Mouse (Mus musculus) urinary bladder, postnatal 4 days (tissue): ENCODE measurements around the gene Radil.

Source experiments
- DNase-seq, 2 experiments: peaks; one replicate each; pipeline ENCODE4 v3.0.0; 2021 to 2022; ENCODE audit warnings: low spot score in 2 of 2

Gene Radil

DNA sequence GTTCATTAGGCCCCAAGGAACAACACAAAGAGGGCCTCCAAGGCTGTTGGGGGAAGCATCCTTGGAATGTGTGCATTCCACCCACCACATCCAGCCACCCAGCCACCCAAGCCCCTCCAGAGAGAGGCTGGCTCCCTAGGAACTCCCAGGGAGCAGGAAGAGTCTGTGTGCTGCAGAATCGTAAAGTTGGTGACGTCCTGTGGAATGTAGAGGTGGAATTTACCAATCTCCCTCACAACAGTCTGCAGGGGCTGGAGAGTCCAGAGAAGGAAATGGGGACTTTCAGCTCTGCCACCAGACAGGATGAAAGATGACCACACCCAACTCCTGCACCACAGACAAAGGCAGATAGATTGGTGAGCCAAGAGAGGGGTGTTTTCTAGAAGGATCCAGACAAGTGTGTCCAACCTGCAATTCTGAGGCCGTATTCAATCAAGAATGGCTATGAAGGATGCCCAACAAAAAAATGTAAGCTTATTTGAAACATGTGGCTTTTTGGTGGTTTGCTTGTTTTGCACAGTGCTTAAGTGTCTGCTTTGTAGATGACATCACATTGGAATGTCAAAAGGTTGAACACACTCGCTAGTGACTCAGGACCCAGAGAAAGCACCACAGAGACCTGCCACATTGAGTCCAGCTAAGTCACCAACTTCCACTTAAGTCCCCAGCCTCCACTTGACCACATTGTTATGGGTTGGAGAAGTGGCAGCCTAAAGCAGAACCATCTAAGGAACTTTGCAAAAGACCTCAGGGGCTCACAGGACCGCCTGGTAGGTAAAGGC lies 5.7 kb downstream of the Radil start:
- no peak for DNase-seq

DNA sequence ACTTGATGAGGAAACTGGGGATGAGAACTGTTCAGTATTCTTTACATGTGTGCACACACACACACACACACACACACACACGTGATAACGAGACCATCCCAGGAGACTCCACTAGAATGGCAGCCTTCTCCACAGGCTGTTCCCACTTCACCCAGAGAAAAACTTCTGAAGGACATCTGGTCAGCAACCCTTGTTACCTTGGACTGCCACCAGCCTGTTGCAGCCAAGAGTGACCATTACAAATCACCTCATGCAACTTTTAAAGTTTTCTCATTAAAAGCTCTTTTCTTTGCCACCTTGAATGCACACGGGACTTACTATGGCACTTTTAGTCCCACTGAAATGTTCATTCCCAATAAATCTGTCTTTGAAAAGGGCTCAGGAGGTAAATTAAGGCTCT lies 13.6 kb downstream of the Radil start:
- no peak for DNase-seq

DNA sequence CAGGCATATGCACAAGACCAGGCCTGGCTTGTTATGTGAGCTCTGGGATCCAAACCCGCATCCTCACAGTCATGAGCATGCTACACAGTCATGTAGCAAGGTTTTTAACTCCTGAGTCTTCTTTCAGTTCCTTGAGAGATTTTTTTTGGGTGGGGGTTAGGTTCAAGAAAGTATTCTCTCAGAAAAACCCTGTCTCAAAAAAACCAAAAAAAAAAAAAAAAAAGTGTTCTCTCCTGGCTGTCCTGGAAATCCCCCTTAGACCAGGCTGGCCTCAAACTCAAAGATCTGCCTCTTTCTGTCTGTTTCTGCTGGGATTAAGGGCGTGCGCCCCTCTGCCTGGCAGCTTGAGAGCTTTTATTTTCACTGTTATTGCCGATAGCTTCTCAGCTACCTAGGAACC lies 15.5 kb downstream of the Radil start:
- DNase-seq, result no peak

DNA sequence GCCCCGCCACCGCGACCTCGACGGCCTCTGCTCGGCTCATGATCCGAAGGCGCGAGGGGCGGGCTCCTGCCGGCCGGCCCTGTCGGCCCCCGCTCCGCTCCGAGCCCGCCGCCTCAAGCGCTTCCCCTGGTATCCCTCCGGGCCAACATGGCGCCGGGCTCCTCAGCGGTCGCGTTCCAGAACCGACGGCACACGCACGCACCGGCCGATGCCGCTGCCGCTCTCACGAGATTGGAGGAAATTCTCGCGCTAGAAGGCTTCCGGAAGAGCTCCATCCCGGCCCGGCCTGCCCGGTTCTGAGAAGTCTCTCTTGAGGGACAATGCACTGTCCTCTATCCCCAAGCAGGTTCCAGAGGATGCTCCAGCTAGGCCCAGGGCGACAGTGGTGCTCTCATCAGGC lies 21.0 kb downstream of the Radil start, which contains the start of gene Papolb:
Gene Papolb, minus strand, starts transcription at position 162 of the 400 bp plus-strand sequence.
- no peak for DNase-seq

DNA sequence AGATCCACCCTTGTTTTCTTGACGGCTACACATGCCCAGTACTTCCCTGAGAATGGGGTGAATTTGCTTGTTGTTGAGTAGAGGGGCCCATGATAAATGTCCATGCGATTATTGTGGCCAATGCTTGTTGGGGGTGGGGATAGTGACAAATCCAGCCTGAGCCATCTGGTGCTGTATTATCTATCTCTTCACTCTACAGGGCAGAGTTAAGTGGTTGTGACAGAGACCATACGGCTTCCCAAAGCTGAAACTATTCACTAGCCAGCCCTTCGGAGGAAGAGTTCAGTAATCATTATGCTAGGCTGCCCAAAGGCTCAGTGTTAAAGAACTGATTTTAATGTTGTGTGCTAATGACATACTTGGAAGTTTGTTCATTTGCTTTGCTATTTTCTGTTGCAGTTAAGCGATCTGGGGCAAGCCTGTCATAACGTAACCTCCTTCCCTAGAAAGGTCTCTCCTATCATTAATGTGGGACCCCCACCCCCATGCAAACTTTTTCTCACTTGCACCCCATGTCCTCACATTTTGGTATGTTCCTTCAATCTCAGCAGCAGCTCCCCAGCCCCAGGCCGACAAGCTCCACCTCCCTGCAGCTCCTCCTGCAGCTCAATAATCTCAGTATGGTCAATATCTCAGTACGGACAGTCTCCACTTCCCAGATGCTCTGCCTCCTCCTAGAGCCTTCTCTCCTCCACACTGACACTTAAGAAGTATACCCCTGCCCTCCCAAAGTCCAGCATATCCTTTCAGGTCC lies 26.0 kb downstream of the Radil start:
- DNase-seq, result no peak

DNA sequence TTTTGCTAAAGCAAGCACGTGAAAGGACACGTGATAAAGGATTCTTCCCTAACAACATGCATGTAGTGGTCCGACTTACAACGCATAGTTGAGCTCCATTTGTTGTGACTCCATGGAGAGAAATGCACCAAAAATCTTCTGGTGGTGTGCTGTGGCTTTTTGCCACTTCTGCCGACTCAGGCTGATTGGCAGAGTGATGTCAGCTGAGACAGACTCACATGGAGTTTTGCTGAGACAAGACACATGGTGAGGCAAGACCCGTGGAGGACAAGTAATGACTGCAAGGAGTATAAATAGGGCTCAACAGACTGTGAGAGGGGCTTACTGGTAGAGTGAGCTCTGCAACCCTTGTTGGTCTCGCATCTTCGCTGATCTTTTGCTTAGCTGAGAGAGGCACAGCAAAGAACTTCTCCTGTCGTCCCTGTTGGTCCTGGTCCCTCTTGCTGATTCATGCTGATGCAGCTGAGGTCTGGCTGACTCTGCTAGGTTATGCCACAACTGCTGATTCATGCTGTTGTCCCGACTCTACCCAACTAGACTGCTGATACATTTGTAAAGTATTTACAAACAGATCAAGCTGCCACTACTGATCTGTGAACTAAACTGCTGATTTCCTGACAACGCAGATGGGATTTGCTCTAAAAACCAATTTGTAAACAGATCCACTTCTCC lies 29.6 kb downstream of the Radil start:
- no peak for DNase-seq

DNA sequence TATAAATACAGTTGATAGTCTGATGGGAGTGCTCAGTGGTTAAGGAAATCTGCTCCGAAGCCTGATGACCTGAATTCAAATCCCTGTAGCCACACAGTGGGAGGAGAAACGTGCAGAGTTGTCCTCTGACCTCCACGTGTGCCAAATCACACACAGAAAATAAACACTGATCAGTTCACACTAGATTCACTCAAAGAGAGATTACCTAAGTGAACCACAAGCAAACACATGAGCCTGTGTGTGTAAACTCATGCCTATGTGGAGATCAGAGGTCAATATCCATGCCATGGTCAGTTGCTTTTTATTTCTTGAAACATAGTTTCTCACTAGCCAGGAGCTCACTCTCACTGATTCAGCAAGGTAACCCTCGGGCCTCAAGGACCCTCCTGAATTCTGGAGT lies 30.5 kb downstream of the Radil start:
- no peak for DNase-seq

DNA sequence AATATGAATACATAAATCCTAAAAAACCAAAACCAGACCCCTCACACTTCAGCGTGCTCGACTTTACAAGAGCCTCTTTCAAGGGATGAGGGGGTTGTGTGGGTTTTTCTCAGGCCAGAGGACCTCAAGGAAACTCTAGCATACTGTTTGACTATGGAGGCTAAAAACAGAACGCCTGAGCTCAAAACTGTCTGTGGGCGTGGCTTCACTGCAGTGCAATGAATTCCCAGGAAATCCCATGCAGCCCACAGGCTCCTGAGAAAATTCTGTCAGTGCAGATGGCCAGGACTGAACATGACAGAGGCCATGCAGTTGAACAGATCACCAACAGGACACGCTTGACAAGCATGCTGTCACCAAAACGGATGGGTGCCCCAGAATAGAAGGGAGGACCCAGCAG lies 31.9 kb downstream of the Radil start:
- no peak for DNase-seq

DNA sequence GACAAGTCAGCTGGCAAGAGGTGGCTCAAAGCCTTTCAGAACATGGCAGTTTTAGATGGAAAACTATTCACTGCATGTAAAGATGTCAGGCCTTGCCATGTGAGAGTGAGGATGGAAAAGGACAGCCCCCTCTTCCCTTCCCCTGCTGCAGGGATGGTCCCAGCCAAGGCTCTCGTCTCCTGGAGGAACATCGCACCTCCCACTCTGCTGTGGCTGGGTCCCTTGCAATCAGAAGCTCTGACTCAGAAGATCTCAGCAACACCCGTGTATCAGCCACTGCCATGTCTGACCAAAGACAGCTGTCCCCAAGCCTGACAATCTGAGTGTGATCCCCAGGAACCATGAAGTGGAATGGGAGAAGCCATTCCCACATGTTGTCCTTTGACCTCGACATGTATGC lies 38.8 kb downstream of the Radil start:
- DNase-seq, result no peak

DNA sequence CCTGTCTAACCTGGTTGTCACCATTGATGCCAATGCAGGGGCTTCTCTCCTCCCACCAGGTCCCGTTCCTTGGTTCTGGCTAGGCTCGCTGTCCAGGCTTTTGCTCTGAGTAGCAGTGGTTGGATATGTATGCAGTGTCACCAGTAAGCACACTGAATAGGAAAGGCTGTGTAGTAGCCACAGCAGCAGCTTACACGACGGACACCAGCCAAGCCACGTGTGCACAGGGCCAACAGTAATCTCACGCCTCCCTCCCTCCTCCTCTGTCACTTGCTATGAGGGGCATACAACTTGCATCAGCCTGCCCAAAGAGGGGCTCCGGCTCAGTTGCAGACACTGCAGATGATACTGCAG lies 40.9 kb downstream of the Radil start:
- no peak for DNase-seq

DNA sequence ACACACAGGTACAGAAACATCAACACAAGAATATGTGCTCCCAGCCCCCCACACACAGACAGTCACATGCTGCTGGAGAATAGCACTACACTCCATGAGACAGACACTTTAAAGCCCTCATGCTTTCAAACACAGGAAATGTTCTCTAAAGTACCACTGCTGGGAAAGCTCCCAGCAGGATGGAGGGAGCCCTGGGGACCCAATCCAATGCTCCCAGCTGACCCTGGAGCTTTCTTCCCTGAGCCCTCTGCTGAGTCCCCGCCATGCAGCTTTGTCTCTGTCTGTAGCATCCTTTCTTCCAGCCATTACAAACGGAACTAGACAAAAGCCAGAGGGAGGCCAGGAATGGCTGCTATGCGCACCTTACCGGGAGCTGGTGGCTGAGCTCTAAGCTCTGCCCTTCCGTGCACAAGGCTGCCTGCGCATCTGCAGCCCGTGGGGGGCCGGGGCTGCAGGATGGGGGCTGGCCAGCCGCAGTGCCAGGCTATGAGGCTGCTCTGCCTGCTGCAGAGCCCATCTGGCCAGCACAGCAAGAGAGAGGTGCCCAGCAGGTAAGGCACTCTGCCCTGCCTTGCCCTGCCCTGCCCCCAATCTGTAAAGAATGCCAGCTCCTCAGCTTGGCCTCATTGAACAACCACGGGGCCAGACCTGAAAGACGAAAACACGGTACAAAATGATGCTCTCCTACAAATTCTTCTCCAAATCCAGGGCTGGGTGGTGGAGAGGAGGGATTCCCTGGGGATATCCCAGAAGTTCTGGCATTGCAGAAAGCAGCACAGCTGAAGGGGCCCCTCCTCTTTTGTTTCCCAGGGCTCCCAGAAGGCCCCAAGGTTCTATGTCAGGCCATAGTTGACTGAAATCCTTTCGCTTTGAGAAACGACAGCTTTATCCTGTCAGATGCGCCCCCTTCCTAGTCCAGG lies 41.5 kb downstream of the Radil start:
- no peak for DNase-seq

DNA sequence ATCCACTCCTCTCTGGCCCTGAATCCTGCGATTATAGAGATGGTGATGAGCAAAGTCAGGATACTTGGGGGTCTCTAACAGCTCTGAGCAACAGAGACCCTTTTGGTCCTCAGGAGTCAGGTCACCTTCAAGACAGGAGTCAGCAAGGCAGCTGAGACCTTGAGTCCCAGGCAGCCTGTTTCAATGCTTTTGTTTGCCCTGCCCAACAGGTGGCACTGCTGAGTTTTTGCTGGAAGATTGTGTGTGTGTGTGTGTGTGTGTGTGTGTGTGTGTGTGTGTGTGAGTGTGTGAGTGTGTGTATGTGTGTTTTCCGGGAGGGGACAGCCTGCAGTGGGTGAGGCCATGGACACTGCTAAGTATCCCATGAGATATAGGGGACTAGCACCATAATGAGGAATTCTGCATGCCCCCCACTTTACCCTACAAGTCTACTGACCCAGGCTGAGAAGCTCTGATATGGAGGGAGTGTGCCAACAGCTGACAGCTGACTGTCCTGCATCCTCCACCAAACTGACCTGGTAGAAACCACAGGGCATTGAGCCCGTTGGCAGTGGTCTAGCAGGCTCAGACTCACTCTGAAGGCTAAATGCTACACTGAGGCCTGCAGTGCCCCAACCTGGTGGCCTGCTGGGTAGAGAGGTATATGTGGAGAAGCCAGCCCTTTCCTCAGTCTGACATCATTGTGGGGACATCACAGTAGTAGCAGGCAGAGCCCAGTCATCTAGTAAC lies 45.0 kb downstream of the Radil start:
- DNase-seq, result no peak

DNA sequence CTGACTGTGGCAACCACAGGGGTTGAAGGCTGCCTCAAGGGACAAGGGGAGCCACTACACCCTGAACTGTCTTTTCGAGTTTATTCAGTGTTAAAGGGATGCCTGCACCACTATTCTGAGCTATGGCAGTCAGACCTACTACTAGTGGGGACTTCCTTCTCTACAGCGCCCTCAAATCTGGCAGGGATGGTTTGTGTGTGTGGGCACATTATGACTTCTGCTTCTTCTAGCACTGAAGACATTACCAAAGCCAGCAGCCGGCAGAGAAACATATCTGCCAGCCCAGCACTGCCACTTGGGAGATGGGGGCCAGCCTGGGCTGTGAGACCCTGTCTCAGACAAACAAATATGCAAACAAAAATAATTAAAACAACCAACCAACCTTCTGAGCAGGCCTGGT lies 46.7 kb downstream of the Radil start:
- no peak for DNase-seq

DNA sequence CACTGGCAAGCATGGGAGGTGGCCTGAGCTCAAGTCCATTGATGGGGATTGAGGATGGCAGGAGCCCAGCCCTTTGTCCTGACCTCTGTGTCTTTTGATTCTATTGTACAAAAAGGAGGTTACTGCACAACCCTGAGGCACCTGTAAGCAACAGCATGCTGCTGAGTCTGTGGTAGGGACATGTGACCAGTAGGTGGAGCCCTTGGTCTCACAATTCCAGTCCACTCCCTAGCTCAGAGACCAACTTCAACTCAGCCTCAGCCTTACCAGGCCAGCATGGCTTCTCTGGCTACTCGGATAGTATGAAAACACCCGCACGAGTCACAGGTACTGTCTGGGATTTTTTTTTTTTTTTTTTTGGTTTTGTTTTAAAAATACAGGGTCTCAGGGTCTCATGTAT lies 48.5 kb downstream of the Radil start:
- DNase-seq, result peak; percentile 75 to 81

DNA sequence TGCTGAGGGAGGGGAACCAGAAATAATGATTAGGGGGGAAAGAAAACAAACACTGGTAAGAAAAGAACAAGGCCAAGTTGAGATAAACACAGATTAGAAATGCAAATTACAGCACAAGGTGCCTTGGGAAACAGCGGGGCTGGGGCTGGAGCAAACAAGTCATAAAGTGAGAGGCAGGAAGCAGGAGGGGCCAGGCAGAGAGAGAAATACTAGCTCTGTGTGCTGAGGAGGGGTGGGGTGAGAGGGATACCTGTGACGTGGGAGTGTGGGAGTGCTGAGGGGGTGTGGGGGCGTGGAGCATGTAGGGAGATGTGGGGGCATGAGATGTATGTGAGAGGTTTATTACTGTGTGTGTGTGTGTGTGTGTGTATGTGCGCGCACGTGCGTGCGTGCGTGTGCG lies 50.0 kb downstream of the Radil start:
- DNase-seq, result no peak

DNA sequence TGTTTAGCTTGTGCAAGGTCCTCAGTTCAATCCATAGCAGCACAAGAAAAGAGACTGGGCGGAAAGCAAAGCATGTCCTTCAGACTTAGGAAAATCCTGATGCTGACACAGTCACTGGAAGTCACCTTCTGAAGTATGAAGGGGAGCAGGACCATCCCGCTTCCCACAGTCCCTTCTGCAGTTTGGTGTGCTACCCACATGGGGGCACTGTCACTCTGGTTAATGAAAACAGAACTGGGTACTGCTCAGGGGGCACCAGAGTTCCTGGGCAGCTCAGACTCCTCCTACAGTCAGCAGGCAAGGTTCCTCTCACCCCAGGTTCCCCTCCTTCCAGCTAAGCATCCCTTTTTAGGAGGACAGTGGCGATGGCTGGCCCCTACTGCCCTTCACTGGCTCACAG lies 51.9 kb downstream of the Radil start:
- no peak for DNase-seq

DNA sequence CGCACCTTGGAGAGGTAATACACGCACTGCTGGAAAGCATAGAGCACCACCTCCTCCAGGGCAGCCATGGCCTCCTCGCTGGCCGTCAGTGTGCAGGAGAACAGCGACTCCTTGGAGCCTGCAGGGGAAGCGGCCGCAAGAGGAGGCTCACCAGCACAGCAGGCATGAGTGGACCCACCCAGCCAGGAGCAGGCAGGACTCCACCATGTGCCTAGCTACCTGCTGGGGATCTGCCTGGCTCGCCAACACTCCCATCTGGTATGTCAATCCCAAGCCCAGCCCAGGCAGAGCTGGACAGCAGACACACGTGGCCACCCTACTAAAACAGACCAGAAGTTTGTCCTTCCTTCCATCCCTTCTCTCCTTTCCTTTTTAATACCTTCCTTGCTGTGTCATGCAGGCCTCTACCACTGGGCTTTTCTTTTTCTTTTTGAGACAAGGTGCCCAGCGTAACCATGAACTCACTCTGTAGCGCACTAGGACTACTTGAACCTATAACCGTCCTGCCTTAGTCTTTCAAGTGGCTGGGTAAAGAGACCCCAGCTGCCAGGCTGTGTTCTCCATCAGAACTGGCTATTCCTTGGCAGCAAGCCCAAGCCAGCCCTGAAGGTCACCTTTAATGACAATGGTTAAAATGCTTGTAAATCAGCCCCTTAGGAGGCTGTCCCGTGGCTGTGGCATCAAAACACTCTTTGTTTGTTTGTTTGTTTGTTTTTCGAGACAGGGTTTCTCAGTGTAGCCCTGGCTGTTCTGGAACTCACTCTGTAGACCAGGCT lies 55.4 kb downstream of the Radil start:
- no peak for DNase-seq

DNA sequence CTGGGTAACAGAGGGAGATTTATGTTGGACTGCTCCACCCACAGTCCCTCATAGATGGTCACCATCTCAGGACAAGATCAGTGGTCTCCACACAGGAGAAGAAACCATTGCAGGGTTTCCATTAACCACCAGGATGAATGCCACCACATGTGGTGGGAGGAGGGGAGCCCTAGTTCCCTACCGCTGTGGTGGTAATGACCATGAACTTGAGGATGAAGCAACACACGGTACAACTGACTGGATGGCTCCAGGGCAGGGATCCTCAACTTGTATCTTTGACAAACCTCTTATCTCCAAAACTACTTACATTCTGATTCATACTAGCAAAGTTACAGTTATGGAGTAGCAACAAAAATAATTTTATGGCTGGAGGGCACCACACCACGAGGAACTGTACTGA lies 57.6 kb downstream of the Radil start:
- no peak for DNase-seq

DNA sequence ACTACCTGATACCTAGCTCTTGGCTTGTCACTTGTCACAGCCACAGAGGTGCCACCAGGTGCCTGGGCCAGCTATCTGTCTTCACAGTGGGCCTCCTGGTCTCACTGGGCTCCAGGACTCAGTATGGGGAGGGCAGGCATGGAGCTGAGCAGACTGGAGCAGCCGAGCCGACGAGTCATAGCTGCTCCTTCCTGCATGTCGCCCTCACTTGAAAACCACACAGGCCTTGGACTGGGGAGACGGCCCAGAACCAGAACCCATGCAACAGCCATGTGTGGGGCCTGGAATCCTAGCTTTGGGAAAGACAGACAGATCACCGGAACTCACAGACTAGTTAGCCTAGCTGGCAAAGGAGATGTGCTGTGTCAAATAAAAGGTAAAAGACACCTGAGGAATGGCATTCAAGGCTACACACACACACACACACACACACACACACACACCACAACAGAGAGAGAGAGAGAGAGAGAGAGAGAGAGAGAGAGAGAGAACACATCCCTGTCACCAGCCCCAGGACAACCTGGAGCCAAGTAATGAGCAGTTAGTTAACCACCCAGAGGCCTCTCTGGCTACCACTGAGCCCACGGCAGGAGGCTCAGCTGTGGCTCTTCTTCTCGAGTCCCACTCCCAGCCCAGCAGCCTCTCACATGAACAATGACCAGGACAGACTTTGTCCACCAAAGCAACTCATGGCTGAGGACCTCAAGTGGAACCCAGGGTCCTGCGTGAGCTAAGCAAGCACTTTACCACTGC lies 60.8 kb downstream of the Radil start:
- DNase-seq, result no peak

DNA sequence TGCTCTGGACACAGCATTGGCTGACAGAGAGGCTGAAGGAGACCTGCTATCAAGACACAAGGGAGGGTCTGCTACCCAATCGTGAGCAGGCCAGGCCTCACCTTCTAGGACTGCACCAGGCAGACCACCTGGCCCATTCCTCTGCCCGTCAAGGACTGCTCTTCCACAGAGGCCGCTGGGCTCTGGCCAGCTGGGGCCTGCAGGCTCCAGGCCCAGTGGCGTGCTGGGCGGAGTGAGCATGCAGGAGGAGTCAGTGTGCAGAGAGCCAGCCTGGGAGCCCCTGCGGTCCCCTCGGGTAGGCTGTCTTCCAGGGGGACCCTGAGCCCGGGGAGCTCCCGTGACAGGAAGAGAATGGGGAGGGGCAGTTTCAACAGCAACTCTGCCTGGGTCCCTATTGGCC lies 64.2 kb downstream of the Radil start:
- no peak for DNase-seq
